Mouse (Mus musculus) G1E (cell line): ENCODE data around the gene Grip1.

ENCODE experiments used
- CTCF ChIP-seq: IDR thresholded peaks from 2 replicates; pipeline ENCODE4 v1.5.1; 2012; ENCODE audit warnings: low read depth, low read length, inconsistent platforms, mixed read lengths
- GATA1 ChIP-seq: IDR thresholded peaks from 2 replicates; pipeline ENCODE4 v1.6.1; 2012; ENCODE audit warnings: borderline replicate concordance, low read length, inconsistent platforms, mixed read lengths

GRCm38 (mm10) chr10:119470096-119470495, 16.5 kb downstream of the Grip1 start:
- no peak for TF ChIP-seq GATA1
- no peak for TF ChIP-seq CTCF
